Mouse (Mus musculus) splenic B cell, adult 2 months (primary cell): Measurements from ENCODE around the gene Stxbp2.
A peak's percentile ranks its signal among the peaks of the same experiment; 100 is the strongest.

Experiments
- DNase-seq: peaks from one replicate; pipeline ENCODE4 v3.0.0-alpha.2; 2011; ENCODE audit warnings: low read depth, low spot score
- H3K27me3 ChIP-seq: 2 replicates; pipeline ENCODE4 v1.6.1; 2012; ENCODE audit warnings: mild to moderate bottlenecking, low read length, moderate library complexity, mixed read lengths; ENCODE audit not compliant: control insufficient read depth, poor library complexity, insufficient read depth, severe bottlenecking
- H3K36me3 ChIP-seq: 2 replicates; pipeline ENCODE4 v1.6.1; 2012; ENCODE audit warnings: mild to moderate bottlenecking, low read length, moderate library complexity, mixed read lengths; ENCODE audit not compliant: control insufficient read depth, poor library complexity, insufficient read depth, severe bottlenecking

Stxbp2 gene

GRCm38 (mm10) chr8:3654726-3655508 is 24.2 kb downstream of the Stxbp2 start:
- DNase-seq = no peak
- Histone ChIP-seq H3K36me3 (no peaks in the 10 kb centered on the region), H3K27me3 (no peaks in the 10 kb centered on the region)

- Histone ChIP-seq H3K27me3 (no peaks in the 10 kb centered on the region), H3K36me3 (no peaks in the 10 kb centered on the region)
- no peak for DNase-seq
These were observed 24.8 kb downstream of the Stxbp2 start, which contains the start of gene Retn for GRCm38 (mm10) chr8:3655526-3655925. Retn (plus strand) TSS chr8:3655770.

GRCm38 (mm10) chr8:3656725-3657381 is 26.1 kb downstream of the Stxbp2 start:
- Histone ChIP-seq H3K36me3 (no peaks in the 10 kb centered on the region), H3K27me3 (no peaks in the 10 kb centered on the region)
- no peak for DNase-seq

- H3K36me3 ChIP-seq = no peaks in the 10 kb centered on the region
- DNase-seq = peak; percentile 48
- no peaks in the 10 kb centered on the region for H3K27me3 ChIP-seq
These were observed 30.1 kb downstream of the Stxbp2 start for GRCm38 (mm10) chr8:3660889-3661288.

- peak; percentile 63 for DNase-seq
- Histone ChIP-seq H3K27me3 (no peaks in the 10 kb centered on the region), H3K36me3 (no peaks in the 10 kb centered on the region)
These were observed 33.6 kb downstream of the Stxbp2 start for GRCm38 (mm10) chr8:3664405-3664804.

GRCm38 (mm10) chr8:3665507-3665906 is 34.8 kb downstream of the Stxbp2 start, which contains the start of gene Mcemp1:
Mcemp1 (plus strand) TSS chr8:3665754.
- Histone ChIP-seq H3K36me3 (no peaks in the 10 kb centered on the region), H3K27me3 (no peaks in the 10 kb centered on the region)
- DNase-seq = no peak

- H3K27me3 ChIP-seq = no peaks in the 10 kb centered on the region
- no peaks in the 10 kb centered on the region for H3K36me3 ChIP-seq
- peak; percentile 74 for DNase-seq
These were observed 39.6 kb downstream of the Stxbp2 start for GRCm38 (mm10) chr8:3670388-3670787.

GRCm38 (mm10) chr8:3671980-3672491 is 41.3 kb downstream of the Stxbp2 start, which contains the start of gene Fcor:
Fcor (minus strand) TSS chr8:3672362.
- Histone ChIP-seq H3K36me3 (no peaks in the 10 kb centered on the region), H3K27me3 (no peaks in the 10 kb centered on the region)
- peak; percentile 93 for DNase-seq

GRCm38 (mm10) chr8:3674671-3675070 is 43.9 kb downstream of the Stxbp2 start:
- DNase-seq = no peak
- Histone ChIP-seq H3K27me3 (no peaks in the 10 kb centered on the region), H3K36me3 (peaks cover 5% of the 10 kb centered on the region)

GRCm38 (mm10) chr8:3676131-3676992 is 45.6 kb downstream of the Stxbp2 start, which contains the start of gene Trappc5:
Trappc5 (plus strand) TSS chr8:3676299.
- no peaks in the 10 kb centered on the region for H3K27me3 ChIP-seq
- H3K36me3 ChIP-seq = peaks cover 8% of the 10 kb centered on the region
- DNase-seq = peak; percentile 97

- DNase-seq = peak; percentile 38
- peaks cover 11% of the 10 kb centered on the region for H3K36me3 ChIP-seq
- H3K27me3 ChIP-seq = no peaks in the 10 kb centered on the region
These were observed 46.3 kb downstream of the Stxbp2 start for GRCm38 (mm10) chr8:3676993-3677579.

GRCm38 (mm10) chr8:3678831-3679230 is 48.1 kb downstream of the Stxbp2 start:
- DNase-seq = no peak
- H3K27me3 ChIP-seq = no peaks in the 10 kb centered on the region
- H3K36me3 ChIP-seq = peaks cover 19% of the 10 kb centered on the region

GRCm38 (mm10) chr8:3679236-3679635 is 48.5 kb downstream of the Stxbp2 start:
- H3K27me3 ChIP-seq = no peaks in the 10 kb centered on the region
- peaks cover 19% of the 10 kb centered on the region for H3K36me3 ChIP-seq
- DNase-seq = no peak

- no peak for DNase-seq
- no peaks in the 10 kb centered on the region for H3K27me3 ChIP-seq
These were observed 48.9 kb downstream of the Stxbp2 start for GRCm38 (mm10) chr8:3679656-3680055.

More at GRCm38 (mm10) chr8:3679656-3680055, 48.9 kb downstream of the Stxbp2 start:
- H3K36me3 ChIP-seq = peaks cover 19% of the 10 kb centered on the region
